Comparison of ENCODE assay signal across 25 mouse cellular contexts in the genomic region with DNA sequence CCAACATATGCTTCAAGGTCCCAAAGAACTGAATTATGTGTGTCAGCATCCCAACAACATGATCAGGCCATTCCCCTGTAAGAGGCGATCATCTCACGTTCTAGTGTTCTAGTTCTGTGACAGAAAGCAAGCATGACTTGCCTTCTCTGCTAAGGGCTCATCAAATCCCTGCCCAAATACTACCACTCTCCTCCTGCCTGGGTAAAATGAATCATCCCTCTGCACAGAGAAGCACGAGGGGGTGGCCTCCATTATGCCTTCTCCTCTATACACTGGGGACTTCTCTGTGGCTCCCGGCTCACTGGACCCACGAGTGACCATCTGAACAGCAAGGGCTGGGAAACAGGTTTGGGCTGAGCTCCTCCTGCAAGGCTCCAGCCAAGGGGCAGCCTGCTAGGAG. TPM values are rescaled to one million over a fixed set of nuclear protein-coding genes. Genes with fewer than 3 reads are reported as not detected.
DNase-seq lines count a peak whose midpoint lies in the region; ATAC-seq and TF ChIP-seq lines count a peak whose summit lies in the region.
"Had no signal": no experiment of that assay in that cellular context is flagged by ENCODE, and none has a peak within 500 bp of the region (broad histone marks: within the 10 kb centered on the region; RNA-seq: fewer than 3 reads in every experiment).

No protein-coding gene starts in this region.

- no peak overlapping the region for H3K9ac ChIP-seq in kidney, postnatal 0 days (ENCODE audit: low read depth, low read length)
- H3K9ac ChIP-seq in intestine, embryonic 16.5 days (ENCODE audit: low read depth, low read length) = no peak overlapping the region
- peak overlapping the region; percentile 7; the same call in 1 of the 2 replicates for H3K9ac ChIP-seq in stomach, embryonic 16.5 days (ENCODE audit: low read length)
- H3K9ac ChIP-seq in midbrain, embryonic 16.5 days (ENCODE audit: low read depth, low read length) = no peak overlapping the region
- H3K9ac ChIP-seq: limb, embryonic 12.5 days; liver, embryonic 12.5 days; midbrain, embryonic 15.5 days; neural tube, embryonic 13.5 days had no signal

- H3K4me2 ChIP-seq in kidney, postnatal 0 days (ENCODE audit: low read length) = no peak overlapping the region
- H3K4me2 ChIP-seq in intestine, embryonic 16.5 days (ENCODE audit: low read depth, low read length) = no peak overlapping the region
- H3K4me2 ChIP-seq in stomach, embryonic 16.5 days (ENCODE audit: low read depth, low read length) = no peak overlapping the region
- H3K4me2 ChIP-seq in midbrain, embryonic 16.5 days (ENCODE audit: low read length) = no peak overlapping the region
- H3K4me2 ChIP-seq: limb, embryonic 12.5 days; liver, embryonic 12.5 days; midbrain, embryonic 15.5 days; neural tube, embryonic 13.5 days had no signal

- H3K4me3 ChIP-seq in kidney, postnatal 0 days (replicated peaks; ENCODE audit: low read depth, low read length) = no peak overlapping the region
- no peak overlapping the region for H3K4me3 ChIP-seq in intestine, embryonic 16.5 days (ENCODE audit: low read length)
- no peak overlapping the region for H3K4me3 ChIP-seq in stomach, embryonic 16.5 days (replicated peaks; ENCODE audit: low read length)
- no peak overlapping the region for H3K4me3 ChIP-seq in midbrain, embryonic 16.5 days (ENCODE audit: low read depth, low read length)
- H3K4me3 ChIP-seq: heart, embryonic 10.5 days; hindbrain, embryonic 10.5 days; limb, embryonic 12.5 days; liver, embryonic 12.5 days; midbrain, embryonic 15.5 days; myocyte; neural tube, embryonic 13.5 days had no signal

- H3K9me3 ChIP-seq in kidney, postnatal 0 days (replicated peaks; ENCODE audit: low read length) = no peaks in the 10 kb centered on the region
- no peaks in the 10 kb centered on the region for H3K9me3 ChIP-seq in intestine, embryonic 16.5 days (ENCODE audit: control insufficient read depth, low read length)
- H3K9me3 ChIP-seq in stomach, embryonic 16.5 days (replicated peaks; ENCODE audit: control insufficient read depth, low read length) = no peaks in the 10 kb centered on the region
- H3K9me3 ChIP-seq in midbrain, embryonic 16.5 days (replicated peaks; ENCODE audit: control insufficient read depth, low read length, poor library complexity, severe bottlenecking) = no peaks in the 10 kb centered on the region
- H3K9me3 ChIP-seq: heart, embryonic 10.5 days; hindbrain, embryonic 10.5 days; limb, embryonic 12.5 days; liver, embryonic 12.5 days; midbrain, embryonic 15.5 days; neural tube, embryonic 13.5 days had no signal

- 74% methylated on average over 5 of the region's 5 CpGs for WGBS in kidney, postnatal 0 days
- 83% methylated on average over 5 of the region's 5 CpGs for WGBS in intestine, embryonic 16.5 days
- 78% methylated on average over 5 of the region's 5 CpGs for WGBS in stomach, embryonic 16.5 days
- 93% methylated on average over 5 of the region's 5 CpGs for WGBS in midbrain, embryonic 16.5 days

- H3K27ac ChIP-seq in kidney, postnatal 0 days = 0 out of 2 replicates have a peak overlapping the region, but pooled peaks have one; percentile 25
- peak overlapping the region; percentile 48; the same call in 1 of the 2 replicates for H3K27ac ChIP-seq in intestine, embryonic 16.5 days (ENCODE audit: low read length)
- H3K27ac ChIP-seq in stomach, embryonic 16.5 days (ENCODE audit: low read length) = peak overlapping the region; percentile 66; the same call in 1 of the 2 replicates
- no peak overlapping the region for H3K27ac ChIP-seq in midbrain, embryonic 16.5 days (ENCODE audit: low read length)
- H3K27ac ChIP-seq: heart, embryonic 10.5 days; hindbrain, embryonic 10.5 days; limb, embryonic 12.5 days; liver, embryonic 12.5 days; midbrain, embryonic 15.5 days; neural tube, embryonic 13.5 days had no signal

- 0 out of 2 replicates have a peak, but pooled peaks cover 5% of the 10 kb centered on the region for H3K4me1 ChIP-seq in kidney, postnatal 0 days (replicated peaks; ENCODE audit: insufficient read depth, low read length)
- H3K4me1 ChIP-seq in intestine, embryonic 16.5 days (ENCODE audit: control insufficient read depth, insufficient read depth, low read length) = peaks cover 20% of the 10 kb centered on the region
- H3K4me1 ChIP-seq in stomach, embryonic 16.5 days (ENCODE audit: control insufficient read depth, insufficient read depth, low read length) = peaks cover 26% of the 10 kb centered on the region
- H3K4me1 ChIP-seq in midbrain, embryonic 16.5 days (ENCODE audit: control insufficient read depth, insufficient read depth, low read length) = peaks cover 17% of the 10 kb centered on the region

- no peak for TF ChIP-seq CTCF in kidney, postnatal 0 days (IDR thresholded peaks at IDR 0.05; ENCODE audit: low read depth)

- H3K27me3 ChIP-seq in kidney, postnatal 0 days (ENCODE audit: insufficient read depth, low read length) = no peaks in the 10 kb centered on the region
- H3K27me3 ChIP-seq in intestine, embryonic 16.5 days (replicated peaks; ENCODE audit: control insufficient read depth, insufficient read depth, low read length) = no peaks in the 10 kb centered on the region
- no peaks in the 10 kb centered on the region for H3K27me3 ChIP-seq in stomach, embryonic 16.5 days (ENCODE audit: control insufficient read depth, insufficient read depth, low read length)
- H3K27me3 ChIP-seq in midbrain, embryonic 16.5 days (ENCODE audit: control insufficient read depth, insufficient read depth, low read depth, low read length) = no peaks in the 10 kb centered on the region
- H3K27me3 ChIP-seq: liver, embryonic 12.5 days; midbrain, embryonic 15.5 days had no signal

- DNase-seq in kidney, postnatal 0 days (ENCODE audit: low spot score) = no peak
- no peak for DNase-seq in kidney, adult 9 months
- peak; percentile 73 for DNase-seq in brain, adult 2 months (ENCODE audit: low read depth, low spot score)
- DNase-seq: adrenal gland, adult 8-10 months; cerebellum, adult 2 months; cerebellum, postnatal 36 days; gastrocnemius, postnatal 10 days; kidney, adult 18-20 months; kidney, postnatal 10 days; lung, adult 18-20 months; lung, postnatal 4 days; thymus, postnatal 25 days had no signal

- ATAC-seq in kidney, postnatal 0 days (replicated peaks; ENCODE audit: low FRiP score, low read depth) = no peak
- ATAC-seq in intestine, embryonic 16.5 days = no peak
- no peak for ATAC-seq in stomach, embryonic 16.5 days (ENCODE audit: insufficient read depth, low FRiP score)
- no peak for ATAC-seq in megakaryocyte-erythroid progenitor cell, adult 5-6 weeks (replicated peaks; ENCODE audit: low FRiP score, low TSS enrichment, poor library complexity, severe bottlenecking)
- no peak for ATAC-seq in midbrain, embryonic 16.5 days
- ATAC-seq: activated CD4-positive, CD25-positive, alpha-beta regulatory T cell, adult 4 months; hindbrain, embryonic 16.5 days; liver, embryonic 12.5 days; midbrain, embryonic 15.5 days had no signal

- 0 out of 2 replicates have a peak, but pooled peaks cover 2% of the 10 kb centered on the region for H3K36me3 ChIP-seq in kidney, postnatal 0 days (ENCODE audit: insufficient read depth, low read length)
- 0 out of 2 replicates have a peak, but pooled peaks cover 2% of the 10 kb centered on the region for H3K36me3 ChIP-seq in intestine, embryonic 16.5 days (ENCODE audit: control insufficient read depth, insufficient read depth, low read length)
- H3K36me3 ChIP-seq in stomach, embryonic 16.5 days (ENCODE audit: control insufficient read depth, insufficient read depth, low read length) = no peaks in the 10 kb centered on the region
- H3K36me3 ChIP-seq in midbrain, embryonic 16.5 days (ENCODE audit: control insufficient read depth, insufficient read depth, low read length) = no peaks in the 10 kb centered on the region
- H3K36me3 ChIP-seq: heart, embryonic 10.5 days; limb, embryonic 12.5 days; midbrain, embryonic 15.5 days; neural tube, embryonic 13.5 days had no signal

RNA-seq across cellular contexts. Expression of gene Ccdc88c, which starts 49.2 kb away (rescaled TPM):
- 7.6 and 7.8 TPM in 2 replicates for polyA plus RNA-seq in kidney, postnatal 0 days (2015; fragmentation: Nextera tagmentation; extraction: Ambion mirVana)
- polyA plus RNA-seq in intestine, embryonic 16.5 days (2015; fragmentation: Nextera tagmentation; extraction: Ambion mirVana) = 13.1 and 13.6 TPM in 2 replicates
- 8.3 and 11.1 TPM in 2 replicates for polyA plus RNA-seq in stomach, embryonic 16.5 days (2015; fragmentation: Nextera tagmentation; extraction: Ambion mirVana)
- total RNA-seq in megakaryocyte-erythroid progenitor cell, adult 5-6 weeks (2014; fragmentation: Nextera tagmentation) = 57.8 and 68.4 TPM in 2 replicates
- total RNA-seq in megakaryocyte-erythroid progenitor cell, adult 5-6 weeks (2017) = 66.9 and 100 TPM in 2 replicates
- 12.0 and 12.5 TPM in 2 replicates for polyA plus RNA-seq in midbrain, embryonic 16.5 days (2015; fragmentation: Nextera tagmentation; extraction: Ambion mirVana)
